Mouse (Mus musculus) myocyte (in vitro differentiated cells): ENCODE data around the gene Brd7. TPM values are rescaled to one million over a fixed set of nuclear protein-coding genes. Genes with fewer than 3 reads are reported as not detected.

ENCODE experiments used
- H3K27me3 ChIP-seq: one replicate; pipeline ENCODE4 v1.6.1; 2011; ENCODE audit not compliant: control insufficient read depth, insufficient read depth, insufficient read length
- H3K36me3 ChIP-seq: one replicate; pipeline ENCODE4 v1.6.1; 2011; ENCODE audit not compliant: control insufficient read depth, insufficient read depth
- H3K4me2 ChIP-seq: one replicate; pipeline ENCODE4 v1.6.1; 2011; ENCODE audit warnings: low read depth, control low read depth
- H3K4me3 ChIP-seq: one replicate; pipeline ENCODE4 v1.5.1; 2011; ENCODE audit warnings: mild to moderate bottlenecking, control low read depth, moderate library complexity
- H3K79me2 ChIP-seq: one replicate; pipeline ENCODE4 v1.6.1; 2011; ENCODE audit not compliant: control insufficient read depth, insufficient read depth
- H3ac ChIP-seq: one replicate; pipeline ENCODE4 v1.6.1; 2011; ENCODE audit not compliant: control insufficient read depth, insufficient read length
- CEBPB ChIP-seq: IDR thresholded peaks from 2 replicates; pipeline ENCODE4 v1.6.1; 2011; ENCODE audit warnings: mild to moderate bottlenecking, moderate library complexity; ENCODE audit not compliant: poor library complexity, insufficient read depth, severe bottlenecking
- E2F4 ChIP-seq: IDR thresholded peaks from one replicate; pipeline ENCODE4 v1.6.1; 2011; ENCODE audit warnings: mild to moderate bottlenecking, control low read depth, moderate library complexity; ENCODE audit not compliant: insufficient read depth
- MAX ChIP-seq: IDR thresholded peaks from one replicate; pipeline ENCODE4 v1.6.1; 2011; ENCODE audit warnings: low read depth, mild to moderate bottlenecking, control low read depth
- MYOD1 ChIP-seq, 3 experiments: IDR thresholded peaks; one replicate each; pipeline ENCODE4 v1.6.1; 2011; ENCODE audit warnings: control low read depth in 2 of 3, low read depth in 2 of 3, mild to moderate bottlenecking in 2 of 3, moderate library complexity in 1 of 3; ENCODE audit not compliant: insufficient read length in 2 of 3, control insufficient read depth in 1 of 3
- MYOG ChIP-seq, 3 experiments: IDR thresholded peaks; one replicate each; pipeline ENCODE4 v1.6.1; 2011; ENCODE audit warnings: control low read depth in 2 of 3, low read depth in 2 of 3, mild to moderate bottlenecking in 2 of 3; ENCODE audit not compliant: insufficient read length in 2 of 3, control insufficient read depth in 1 of 3, insufficient read depth in 1 of 3
- POLR2A ChIP-seq: IDR thresholded peaks from one replicate; pipeline ENCODE4 v1.6.1; 2011; ENCODE audit warnings: low read depth, mild to moderate bottlenecking, control low read depth, moderate library complexity; ENCODE audit not compliant: insufficient read length
- POLR2AphosphoS2 ChIP-seq: IDR thresholded peaks from one replicate; pipeline ENCODE4 v1.6.1; 2011; ENCODE audit warnings: low read depth, control low read depth; ENCODE audit not compliant: insufficient read length
- REST ChIP-seq: IDR thresholded peaks from one replicate; pipeline ENCODE4 v1.6.1; 2011; ENCODE audit warnings: mild to moderate bottlenecking, control low read depth, moderate library complexity; ENCODE audit not compliant: insufficient read depth, insufficient read length
- SRF ChIP-seq: IDR thresholded peaks from one replicate; pipeline ENCODE4 v1.6.1; 2011; ENCODE audit warnings: low read depth; ENCODE audit not compliant: control insufficient read depth, insufficient read length
- TCF12 ChIP-seq: IDR thresholded peaks from one replicate; pipeline ENCODE4 v1.6.1; 2011; ENCODE audit warnings: mild to moderate bottlenecking, control low read depth; ENCODE audit not compliant: poor library complexity, insufficient read depth, severe bottlenecking
- TCF3 ChIP-seq: IDR thresholded peaks from one replicate; pipeline ENCODE4 v1.6.1; 2011; ENCODE audit warnings: low read depth, control low read depth; ENCODE audit not compliant: insufficient read length
- USF1 ChIP-seq: IDR thresholded peaks from one replicate; pipeline ENCODE4 v1.6.1; 2011; ENCODE audit warnings: low read depth, mild to moderate bottlenecking, control low read depth, moderate library complexity
- polyA plus RNA-seq: library from polyadenylated mRNA; unstranded; fragments of >200 nt; fragmentation: generic; extraction: Trizol; gene quantifications from one replicate; pipeline ENCODE4 v1.2.1, GENCODE M21; 2012; ENCODE audit warnings: missing spikeins

Brd7 gene
- polyA plus RNA-seq, 1 experiment = 52.7 TPM

GRCm38 (mm10) chr8:88284738-88285137 lies 77.3 kb downstream of the Brd7 start:
- peak overlapping the region; percentile 7 for H3K4me3 ChIP-seq
- TF ChIP-seq SRF = no peak
- no peak for TF ChIP-seq TCF12
- TF ChIP-seq POLR2A = peak; percentile 67
- no peak for TF ChIP-seq REST
- peak; percentile 68 for TF ChIP-seq POLR2AphosphoS2
- TF ChIP-seq TCF3 = no peak
- TF ChIP-seq USF1 = no peak
- no peak for TF ChIP-seq CEBPB
- peak in 2 of 3 experiments; percentile 60 to 78 for TF ChIP-seq MYOD1 (IDR thresholded peaks at IDR 0.05; ENCODE audit: control insufficient read depth in 1 of 3, insufficient read length in 2 of 3, low read depth in 2 of 3)
- peak in 1 of 3 experiments; percentile 71 for TF ChIP-seq MYOG (IDR thresholded peaks at IDR 0.05; ENCODE audit: control insufficient read depth in 1 of 3, insufficient read depth in 1 of 3, insufficient read length in 2 of 3, low read depth in 2 of 3)
- no peak for TF ChIP-seq E2F4
- no peak for TF ChIP-seq MAX
- H3ac ChIP-seq = no peak overlapping the region
- no peaks in the 10 kb centered on the region for H3K36me3 ChIP-seq
- no peaks in the 10 kb centered on the region for H3K27me3 ChIP-seq
- peaks cover 42% of the 10 kb centered on the region for H3K79me2 ChIP-seq
- H3K4me2 ChIP-seq = peak overlapping the region; percentile 92

DNA sequence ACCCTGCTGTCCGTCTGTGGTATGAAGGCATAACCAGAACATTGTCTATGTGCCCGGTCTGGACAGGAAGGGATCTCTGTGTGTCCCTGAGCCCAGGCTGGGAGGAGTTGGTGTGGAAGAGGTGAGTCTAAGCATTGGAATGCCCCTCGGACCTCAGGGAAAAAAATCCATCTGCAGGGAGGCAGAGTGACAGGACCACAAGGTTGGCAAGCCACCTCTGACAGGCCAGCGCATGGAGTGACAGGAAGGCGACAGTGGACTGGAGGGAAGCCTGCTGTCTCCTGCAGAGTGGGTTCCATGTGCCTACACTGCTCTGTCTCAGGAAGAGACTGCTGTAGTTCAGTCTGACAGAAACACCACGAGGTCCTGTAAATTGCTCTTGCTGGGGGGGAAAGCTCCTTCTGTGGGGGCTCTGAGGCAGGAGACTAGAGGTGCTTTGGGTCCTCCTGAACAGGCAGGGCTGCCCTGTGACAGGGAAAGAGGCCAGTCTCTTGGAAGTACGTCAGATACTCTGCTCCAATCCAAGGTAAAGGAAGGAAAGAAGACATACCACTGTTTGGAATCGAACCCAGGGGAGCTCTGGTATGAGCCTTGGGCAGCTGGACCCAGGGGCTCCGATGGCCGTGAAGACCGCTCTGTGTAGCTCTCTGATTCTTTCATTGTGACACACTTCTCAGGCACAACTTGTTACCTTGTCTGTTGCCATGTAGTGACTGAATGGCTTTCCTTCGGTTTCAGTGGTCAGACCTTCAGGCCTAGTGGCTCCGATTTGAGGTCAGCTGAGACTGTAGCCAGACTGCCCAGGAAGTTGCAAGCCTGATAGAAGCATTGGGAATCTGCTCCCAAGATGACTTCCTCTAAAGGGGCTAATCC lies 78.5 kb downstream of the Brd7 start:
- TF ChIP-seq MAX (no peak), E2F4 (no peak), MYOD1 (IDR thresholded peaks at IDR 0.05; ENCODE audit: control insufficient read depth in 1 of 3, insufficient read length in 2 of 3, low read depth in 2 of 3) (peak; percentile 27 to 88 (median 74)), POLR2A (peak; percentile 39), POLR2AphosphoS2 (peak; percentile 60), TCF12 (no peak), CEBPB (no peak), USF1 (no peak), REST (no peak), MYOG (IDR thresholded peaks at IDR 0.05; ENCODE audit: control insufficient read depth in 1 of 3, insufficient read depth in 1 of 3, insufficient read length in 2 of 3, low read depth in 2 of 3) (no peak), SRF (no peak), TCF3 (no peak)
- Histone ChIP-seq H3ac (no peak overlapping the region), H3K4me3 (no peak overlapping the region), H3K36me3 (no peaks in the 10 kb centered on the region), H3K79me2 (peaks cover 36% of the 10 kb centered on the region), H3K27me3 (no peaks in the 10 kb centered on the region), H3K4me2 (peak overlapping the region; percentile 77)

DNA sequence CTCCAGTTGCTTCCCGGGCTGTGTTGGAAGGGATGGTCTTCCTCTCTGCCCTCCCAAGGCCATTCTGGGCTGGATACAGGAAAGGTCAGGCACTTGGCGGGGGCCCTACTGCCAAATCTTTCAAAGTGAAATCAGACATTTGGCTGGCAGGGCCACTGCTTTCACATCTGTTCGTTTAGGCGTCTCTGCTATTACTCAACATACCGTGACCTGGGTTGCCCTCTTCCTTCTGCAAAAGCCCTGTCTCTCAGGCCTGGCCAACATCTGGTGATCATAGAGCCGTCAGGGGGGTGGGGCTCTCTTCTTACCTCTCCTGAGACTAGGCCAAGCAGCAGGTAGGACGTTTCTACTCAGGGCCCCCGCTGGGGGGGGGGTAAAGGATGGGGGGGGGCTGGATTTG lies 79.3 kb downstream of the Brd7 start:
- Histone ChIP-seq H3K4me3 (no peak overlapping the region), H3K4me2 (peak overlapping the region; percentile 77), H3ac (no peak overlapping the region), H3K79me2 (peaks cover 31% of the 10 kb centered on the region), H3K36me3 (no peaks in the 10 kb centered on the region), H3K27me3 (no peaks in the 10 kb centered on the region)
- TF ChIP-seq MYOG (IDR thresholded peaks at IDR 0.05; ENCODE audit: control insufficient read depth in 1 of 3, insufficient read depth in 1 of 3, insufficient read length in 2 of 3, low read depth in 2 of 3) = peak in 1 of 3 experiments; percentile 9
- no peak for TF ChIP-seq E2F4
- TF ChIP-seq POLR2A = no peak
- TF ChIP-seq USF1 = no peak
- no peak for TF ChIP-seq REST
- TF ChIP-seq CEBPB = peak; percentile 92
- TF ChIP-seq TCF3 = no peak
- TF ChIP-seq TCF12 = peak; percentile 74
- peak; percentile 43 to 55 (median 50) for TF ChIP-seq MYOD1 (IDR thresholded peaks at IDR 0.05; ENCODE audit: control insufficient read depth in 1 of 3, insufficient read length in 2 of 3, low read depth in 2 of 3)

Other genes with a start within 250 kb of the Brd7 start
- gene Cnep1r1, start 243.4 kb downstream of the Brd7 start, polyA plus RNA-seq = 17.2 TPM
- 22.3 TPM for gene Heatr3, start 224.3 kb downstream of the Brd7 start, polyA plus RNA-seq
- gene Tent4b, start 163.0 kb downstream of the Brd7 start, polyA plus RNA-seq = 10.7 TPM
- gene Adcy7, start 89.8 kb downstream of the Brd7 start, polyA plus RNA-seq = 72.3 TPM
- 0.11 TPM for gene Nkd1, start 159.2 kb upstream of the Brd7 start, polyA plus RNA-seq